Mouse (Mus musculus) forebrain, embryonic 11.5 days (tissue): Measurements from ENCODE around the gene Pcolce. TPM values are rescaled to one million over a fixed set of nuclear protein-coding genes. Genes with fewer than 3 reads are reported as not detected.

Experiments used
- ATAC-seq: fragments of 200-750 bp; cut with Nextera tagmentation; replicated peaks from 2 replicates; pipeline ENCODE4 v1.8.0; 2017; ENCODE audit warnings: moderate TSS enrichment; ENCODE audit not compliant: low FRiP score
- DNase-seq: peaks from one replicate; pipeline ENCODE4 v3.0.0-alpha.2; 2017; ENCODE audit warnings: low spot score
- H3K27ac ChIP-seq: fragments of 300-500 bp; sonication (generic); 2 replicates; pipeline ENCODE4 v1.5.1; 2014; ENCODE audit warnings: low read depth, low read length
- H3K27me3 ChIP-seq: fragments of 300-500 bp; sonication (generic); 2 replicates; pipeline ENCODE4 v1.6.1; 2014; ENCODE audit warnings: mild to moderate bottlenecking, low read length, mixed read lengths; ENCODE audit not compliant: control insufficient read depth, insufficient read depth
- H3K36me3 ChIP-seq: fragments of 300-500 bp; sonication (generic); 2 replicates; pipeline ENCODE4 v1.6.1; 2014; ENCODE audit warnings: mild to moderate bottlenecking, low read length, moderate library complexity, mixed read lengths; ENCODE audit not compliant: control insufficient read depth, insufficient read depth
- H3K4me1 ChIP-seq: fragments of 300-500 bp; sonication (generic); replicated peaks from 2 replicates; pipeline ENCODE4 v1.6.1; 2014; ENCODE audit warnings: low read length, mixed read lengths; ENCODE audit not compliant: control insufficient read depth, insufficient read depth
- H3K4me2 ChIP-seq: fragments of 300-500 bp; sonication (generic); 2 replicates; pipeline ENCODE4 v1.6.1; 2014; ENCODE audit warnings: low read depth, mild to moderate bottlenecking, low read length, moderate library complexity, mixed read lengths; ENCODE audit not compliant: severe bottlenecking
- H3K4me3 ChIP-seq: fragments of 300-500 bp; sonication (generic); 2 replicates; pipeline ENCODE4 v1.5.1; 2014; ENCODE audit warnings: low read depth, low read length
- H3K9ac ChIP-seq: fragments of 300-500 bp; sonication (generic); 2 replicates; pipeline ENCODE4 v1.6.1; 2014; ENCODE audit warnings: low read length
- H3K9me3 ChIP-seq: fragments of 300-500 bp; sonication (generic); 2 replicates; pipeline ENCODE4 v1.6.1; 2016; ENCODE audit warnings: low read length, mixed read lengths; ENCODE audit not compliant: control insufficient read depth
- WGBS: fragments of 180-500 bp; shearing (Covaris S2); extraction: QIAGEN DNeasy Blood & Tissue Kit; methylation state at CpG from one replicate; pipeline ENCODE4 v1.1.7; 2014; 5-methylcytosine and 5-hydroxymethylcytosine counted together
- polyA plus RNA-seq: library from polyadenylated mRNA; unstranded; fragments of >200 nt; fragmentation: Nextera tagmentation; extraction: Ambion mirVana; gene quantifications from 2 replicates; pipeline ENCODE4 v1.2.1, GENCODE M21; 2014

Gene Pcolce
- polyA plus RNA-seq, 1 experiment from 2014 or later = 54.8 TPM

DNA sequence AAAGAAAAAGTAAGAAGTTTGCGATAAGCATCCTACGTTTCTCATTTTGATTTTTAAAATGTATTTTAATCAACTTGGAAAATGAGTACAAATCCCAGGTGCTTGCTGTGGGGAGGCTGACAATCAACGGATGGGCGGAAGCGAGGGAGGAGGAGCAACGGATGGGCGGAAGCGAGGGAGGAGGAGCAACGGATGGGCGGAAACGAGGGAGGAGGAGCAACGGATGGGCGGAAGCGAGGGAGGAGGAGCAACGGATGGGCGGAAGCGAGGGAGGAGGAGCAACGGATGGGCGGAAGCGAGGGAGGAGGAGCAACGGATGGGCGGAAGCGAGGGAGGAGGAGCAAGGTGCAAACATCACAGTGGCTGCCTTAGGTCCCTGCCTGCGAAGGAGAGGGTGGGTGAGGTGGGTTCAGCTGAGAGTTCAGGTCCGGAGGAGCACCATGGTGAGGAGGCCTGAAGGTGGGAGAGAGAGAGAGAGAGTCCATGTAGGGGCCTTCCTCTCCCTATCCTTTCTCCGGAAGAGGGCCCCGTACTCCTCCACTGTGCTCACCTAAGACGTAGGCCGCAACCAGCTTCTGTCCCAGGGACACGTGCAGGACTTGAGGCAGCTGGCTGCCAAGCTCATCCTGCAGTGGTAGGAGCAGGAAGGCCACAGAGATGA, 16.9 kb downstream of the Pcolce start:
- DNase-seq (no peak), ATAC-seq (no peak)
- Histone ChIP-seq H3K9me3 (no peaks in the 10 kb centered on the region), H3K4me3 (no peak overlapping the region; the same call in 1 of the 2 replicates), H3K4me1 (no peaks in the 10 kb centered on the region; the same call in 1 of the 2 replicates), H3K27ac (no peak overlapping the region), H3K27me3 (no peaks in the 10 kb centered on the region), H3K36me3 (no peaks in the 10 kb centered on the region), H3K4me2 (no peak overlapping the region), H3K9ac (no peak overlapping the region)
- WGBS = 30% methylated on average over 27 of the region's 30 CpGs

DNA sequence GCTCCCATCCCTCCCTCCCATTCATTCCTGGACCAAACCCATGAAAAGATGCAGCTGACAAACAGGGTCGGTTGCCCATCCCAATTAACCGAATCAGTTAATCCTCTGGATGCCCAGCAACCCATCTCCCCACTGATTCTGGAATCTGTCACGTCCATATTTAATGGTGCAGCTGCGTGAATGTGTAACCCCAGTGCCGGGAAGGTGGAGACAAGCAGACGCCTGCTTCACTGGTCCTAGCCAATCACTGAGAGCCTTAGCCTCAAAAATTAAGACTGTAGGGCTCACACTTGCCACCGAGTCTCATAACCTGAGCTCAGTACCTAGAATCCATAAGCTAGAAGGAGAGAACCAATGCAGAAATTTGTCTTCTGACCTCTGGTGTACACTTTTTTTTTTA, 17.7 kb downstream of the Pcolce start:
- WGBS = 78% methylated on average over 7 of the region's 7 CpGs
- no peaks in the 10 kb centered on the region for H3K27me3 ChIP-seq
- no peak for ATAC-seq

DNA sequence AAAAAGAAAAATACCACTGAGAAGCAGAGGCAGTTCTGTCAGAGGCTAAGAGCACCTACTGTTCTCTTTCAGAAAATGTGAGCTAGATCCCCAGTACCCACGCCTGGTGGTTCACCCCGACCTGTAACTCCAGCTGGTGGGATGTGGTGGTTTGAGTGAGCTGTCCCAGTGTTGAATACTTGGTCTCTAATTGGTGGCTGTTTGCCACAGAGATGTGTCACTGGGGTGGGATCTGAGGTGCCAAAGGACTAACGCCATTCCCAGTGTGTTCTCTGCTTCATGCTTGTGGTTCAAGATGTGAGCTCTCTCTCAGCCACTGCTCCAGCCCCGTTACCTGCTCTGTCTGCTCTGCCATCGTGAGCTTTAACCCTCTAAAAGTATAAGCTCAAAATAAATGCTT, 23.1 kb downstream of the Pcolce start:
- ATAC-seq (no peak), DNase-seq (no peak)
- H3K36me3 ChIP-seq = no peaks in the 10 kb centered on the region
- no peak overlapping the region for H3K4me3 ChIP-seq
- no peaks in the 10 kb centered on the region for H3K9me3 ChIP-seq
- no peak overlapping the region for H3K9ac ChIP-seq
- no peak overlapping the region for H3K4me2 ChIP-seq
- WGBS = 75% methylated on average over 5 of the region's 5 CpGs
- no peak overlapping the region for H3K27ac ChIP-seq
- H3K4me1 ChIP-seq = no peaks in the 10 kb centered on the region
- no peaks in the 10 kb centered on the region for H3K27me3 ChIP-seq

More for the DNA sequence above, 17.7 kb downstream of the Pcolce start:
- H3K4me3 ChIP-seq = no peak overlapping the region
- no peak for DNase-seq
- no peaks in the 10 kb centered on the region for H3K36me3 ChIP-seq
- H3K9ac ChIP-seq = no peak overlapping the region
- H3K9me3 ChIP-seq = no peaks in the 10 kb centered on the region
- H3K4me2 ChIP-seq = no peak overlapping the region
- H3K4me1 ChIP-seq = no peaks in the 10 kb centered on the region; the same call in 1 of the 2 replicates
- no peak overlapping the region for H3K27ac ChIP-seq

GRCm38 (mm10) chr5:137584976-137585375, 28.6 kb downstream of the Pcolce start:
- Histone ChIP-seq H3K4me3 (no peak overlapping the region), H3K9ac (no peak overlapping the region), H3K4me2 (no peak overlapping the region), H3K9me3 (no peaks in the 10 kb centered on the region), H3K27me3 (peaks cover 3% of the 10 kb centered on the region; the same call in 1 of the 2 replicates), H3K27ac (no peak overlapping the region), H3K4me1 (no peaks in the 10 kb centered on the region), H3K36me3 (no peaks in the 10 kb centered on the region)
- no peak for ATAC-seq
- no peak for DNase-seq
- WGBS = 33% methylated on average over 8 of the region's 8 CpGs

- Histone ChIP-seq H3K4me3 (peak overlapping the region; percentile 27), H3K4me2 (peak overlapping the region; percentile 59), H3K27me3 (peaks cover 3% of the 10 kb centered on the region; the same call in 1 of the 2 replicates), H3K4me1 (no peaks in the 10 kb centered on the region), H3K36me3 (no peaks in the 10 kb centered on the region), H3K9me3 (no peaks in the 10 kb centered on the region), H3K27ac (no peak overlapping the region), H3K9ac (peak overlapping the region; percentile 55)
- DNase-seq (peak; percentile 80), ATAC-seq (peak; percentile 53)
- WGBS = 17% methylated on average over 27 of the region's 27 CpGs
Measured at GRCm38 (mm10) chr5:137583670-137584169, 29.9 kb downstream of the Pcolce start.

DNA sequence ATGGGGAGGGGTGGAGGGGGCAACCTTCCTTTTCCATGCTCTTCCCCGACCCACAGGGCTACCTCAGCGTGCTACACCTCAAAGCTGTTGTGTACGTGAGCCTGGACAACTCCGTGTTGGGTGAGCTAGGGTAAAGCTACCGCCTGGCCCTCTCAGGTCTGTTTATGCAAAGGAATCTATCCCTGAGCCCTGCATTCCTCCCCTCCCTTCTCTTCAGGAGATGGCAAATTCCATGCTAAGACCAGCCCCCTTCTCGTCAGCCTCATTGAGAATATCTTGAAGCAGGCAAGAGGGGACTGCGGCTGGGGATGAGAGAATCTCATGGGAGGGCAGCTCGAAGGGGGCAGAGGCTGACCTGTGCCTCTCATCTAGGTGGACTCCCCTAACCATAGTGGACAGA, 30.9 kb downstream of the Pcolce start:
- Histone ChIP-seq H3K27ac (no peak overlapping the region), H3K4me1 (no peaks in the 10 kb centered on the region), H3K4me3 (no peak overlapping the region), H3K4me2 (no peak overlapping the region), H3K36me3 (no peaks in the 10 kb centered on the region), H3K27me3 (peaks cover 3% of the 10 kb centered on the region; the same call in 1 of the 2 replicates), H3K9ac (no peak overlapping the region), H3K9me3 (no peaks in the 10 kb centered on the region)
- ATAC-seq (no peak), DNase-seq (no peak)
- WGBS = 42% methylated on average over 8 of the region's 8 CpGs

GRCm38 (mm10) chr5:137580246-137580645, 33.3 kb downstream of the Pcolce start:
- H3K27ac ChIP-seq = no peak overlapping the region
- no peak for ATAC-seq
- H3K9me3 ChIP-seq = no peaks in the 10 kb centered on the region
- no peaks in the 10 kb centered on the region for H3K4me1 ChIP-seq
- no peak overlapping the region for H3K4me2 ChIP-seq
- peaks cover 3% of the 10 kb centered on the region; the same call in 1 of the 2 replicates for H3K27me3 ChIP-seq
- DNase-seq = no peak
- no peak overlapping the region for H3K4me3 ChIP-seq
- no peak overlapping the region for H3K9ac ChIP-seq
- WGBS = 83% methylated on average over 6 of the region's 6 CpGs
- H3K36me3 ChIP-seq = no peaks in the 10 kb centered on the region

DNA sequence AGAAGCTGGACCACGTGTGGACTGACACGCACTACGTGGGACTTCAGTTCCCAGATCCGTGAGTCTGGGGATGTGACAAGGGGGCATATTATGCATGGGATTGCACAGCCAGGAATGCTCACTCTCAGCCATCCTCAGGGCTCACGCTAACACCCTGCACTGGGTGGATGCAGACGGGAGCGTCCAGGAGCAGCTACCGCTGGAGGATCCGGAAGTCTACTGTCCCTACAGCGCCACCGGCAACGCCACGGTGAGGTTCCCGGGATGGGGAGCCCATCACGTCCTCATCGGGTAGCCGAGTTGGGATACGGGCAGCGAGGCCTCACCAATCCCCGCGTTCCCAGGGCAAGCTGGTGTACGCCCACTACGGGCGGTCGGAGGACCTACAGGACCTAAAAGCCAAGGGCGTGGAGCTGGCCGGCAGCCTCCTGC, 39.1 kb downstream of the Pcolce start:
- ATAC-seq (no peak), DNase-seq (peak; percentile 71)
- Histone ChIP-seq H3K27ac (no peak overlapping the region), H3K4me2 (peak overlapping the region; percentile 43), H3K27me3 (no peaks in the 10 kb centered on the region), H3K9ac (peak overlapping the region; percentile 30), H3K9me3 (no peaks in the 10 kb centered on the region), H3K4me3 (peak overlapping the region; percentile 5; the same call in 1 of the 2 replicates), H3K36me3 (no peaks in the 10 kb centered on the region), H3K4me1 (no peaks in the 10 kb centered on the region; the same call in 1 of the 2 replicates)
- 5% methylated on average over 27 of the region's 27 CpGs for WGBS
